Mouse (Mus musculus): ENCODE results near the gene Tmem109. TPM values are rescaled to one million over a fixed set of nuclear protein-coding genes. Genes with fewer than 3 reads are reported as not detected.

Tmem109 gene
- polyA plus RNA-seq, 1 experiment from 2014 or later: 46.0 TPM

GRCm38 (mm10) chr19:10832030-10832429, 49.8 kb downstream of the Tmem109 start:
- H3K4me1 ChIP-seq: no peaks in the 10 kb centered on the region
- no peak overlapping the region for H3K4me3 ChIP-seq
- no peaks in the 10 kb centered on the region for H3K27me3 ChIP-seq
- no peaks in the 10 kb centered on the region for H3K9me3 ChIP-seq (replicated peaks)
- no peak for ATAC-seq (ENCODE audit: low FRiP score)
- no peak overlapping the region for H3K27ac ChIP-seq
- no peaks in the 10 kb centered on the region for H3K36me3 ChIP-seq
- no peak overlapping the region for H3K4me2 ChIP-seq (replicated peaks)
- H3K9ac ChIP-seq: no peak overlapping the region
- 85% methylated on average over 3 of the region's 3 CpGs for WGBS

- H3K36me3 ChIP-seq: no peaks in the 10 kb centered on the region
- H3K4me2 ChIP-seq (replicated peaks): no peak overlapping the region
- no peaks in the 10 kb centered on the region for H3K27me3 ChIP-seq
- H3K9ac ChIP-seq: no peak overlapping the region
- no peak overlapping the region for H3K4me3 ChIP-seq
- WGBS: 8% methylated on average over 5 of the region's 5 CpGs
- no peaks in the 10 kb centered on the region for H3K4me1 ChIP-seq
- H3K27ac ChIP-seq: no peak overlapping the region
- ATAC-seq (ENCODE audit: low FRiP score): no peak
- H3K9me3 ChIP-seq (replicated peaks): no peaks in the 10 kb centered on the region
Observed at GRCm38 (mm10) chr19:10831424-10831823, 50.4 kb downstream of the Tmem109 start.

GRCm38 (mm10) chr19:10829436-10830175, 52.2 kb downstream of the Tmem109 start, which contains the start of gene Cd6:
Gene Cd6 (minus strand): TSS chr19:10830058.
- H3K27me3 ChIP-seq: no peaks in the 10 kb centered on the region
- H3K9ac ChIP-seq: no peak within 1 kb of the TSS
- H3K4me3 ChIP-seq: no peak within 1 kb of the TSS
- no peaks in the 10 kb centered on the region for H3K9me3 ChIP-seq (replicated peaks)
- no peaks in the 10 kb centered on the region for H3K36me3 ChIP-seq
- 91% methylated on average over 16 of the region's 16 CpGs for WGBS
- no peaks in the 10 kb centered on the region for H3K4me1 ChIP-seq
- no peak within 1 kb of the TSS for H3K27ac ChIP-seq
- ATAC-seq (ENCODE audit: low FRiP score): no peak
- no peak within 1 kb of the TSS for H3K4me2 ChIP-seq (replicated peaks)

- Histone ChIP-seq H3K9ac (no peak overlapping the region), H3K4me1 (no peaks in the 10 kb centered on the region), H3K27ac (no peak overlapping the region), H3K27me3 (no peaks in the 10 kb centered on the region), H3K4me2 (replicated peaks) (no peak overlapping the region), H3K4me3 (no peak overlapping the region), H3K9me3 (replicated peaks) (no peaks in the 10 kb centered on the region), H3K36me3 (no peaks in the 10 kb centered on the region)
- no peak for ATAC-seq (ENCODE audit: low FRiP score)
- WGBS: 94% methylated on average over 5 of the region's 5 CpGs
Observed at GRCm38 (mm10) chr19:10828321-10828720, 53.5 kb downstream of the Tmem109 start.

GRCm38 (mm10) chr19:10824061-10824460, 57.7 kb downstream of the Tmem109 start:
- Histone ChIP-seq H3K9me3 (replicated peaks) (no peaks in the 10 kb centered on the region), H3K4me2 (replicated peaks) (no peak overlapping the region), H3K4me3 (no peak overlapping the region), H3K27me3 (no peaks in the 10 kb centered on the region), H3K36me3 (no peaks in the 10 kb centered on the region), H3K4me1 (no peaks in the 10 kb centered on the region), H3K27ac (no peak overlapping the region), H3K9ac (no peak overlapping the region)
- ATAC-seq (ENCODE audit: low FRiP score): no peak
- whole genome bisulfite sequencing: 87% methylated on average over 7 of the region's 7 CpGs

- Histone ChIP-seq H3K4me2 (replicated peaks) (no peak overlapping the region), H3K27me3 (no peaks in the 10 kb centered on the region), H3K4me3 (no peak overlapping the region), H3K27ac (no peak overlapping the region), H3K9me3 (replicated peaks) (no peaks in the 10 kb centered on the region), H3K9ac (no peak overlapping the region), H3K36me3 (no peaks in the 10 kb centered on the region), H3K4me1 (no peaks in the 10 kb centered on the region)
- no peak for ATAC-seq (ENCODE audit: low FRiP score)
- WGBS: 91% methylated on average over 4 of the region's 4 CpGs
Observed at GRCm38 (mm10) chr19:10822534-10822933, 59.3 kb downstream of the Tmem109 start.

- no peak overlapping the region for H3K4me2 ChIP-seq (replicated peaks)
- H3K9me3 ChIP-seq (replicated peaks): no peaks in the 10 kb centered on the region
- H3K27ac ChIP-seq: no peak overlapping the region
- no peaks in the 10 kb centered on the region for H3K27me3 ChIP-seq
- H3K9ac ChIP-seq: no peak overlapping the region
- no peaks in the 10 kb centered on the region for H3K4me1 ChIP-seq
- no peaks in the 10 kb centered on the region for H3K36me3 ChIP-seq
- ATAC-seq (ENCODE audit: low FRiP score): no peak
- no peak overlapping the region for H3K4me3 ChIP-seq
- 54% methylated on average over 7 of the region's 7 CpGs for WGBS
Observed at GRCm38 (mm10) chr19:10821319-10821718, 60.5 kb downstream of the Tmem109 start.

Other genes starting within 250 kb of the Tmem109 start
- 0.48 and 0.74 TPM in 2 replicates for gene Vwce, start 247.8 kb downstream of the Tmem109 start, polyA plus RNA-seq (2016; fragmentation: Nextera tagmentation; extraction: Ambion mirVana)
- gene Pga5, start 203.9 kb downstream of the Tmem109 start, polyA plus RNA-seq (2016; fragmentation: Nextera tagmentation; extraction: Ambion mirVana): not detected in 2 replicates
- 36.6 and 37.5 TPM in 2 replicates for gene Vps37c, start 193.3 kb downstream of the Tmem109 start, polyA plus RNA-seq (2016; fragmentation: Nextera tagmentation; extraction: Ambion mirVana)
- gene Cd5, start 143.0 kb downstream of the Tmem109 start, polyA plus RNA-seq (2016; fragmentation: Nextera tagmentation; extraction: Ambion mirVana): 0.17 and 0.31 TPM in 2 replicates
- gene Cd6, start 51.9 kb downstream of the Tmem109 start, polyA plus RNA-seq (2016; fragmentation: Nextera tagmentation; extraction: Ambion mirVana): not detected in 2 replicates
- 0.26 and 0.51 TPM in 2 replicates for gene Slc15a3, start 42.3 kb downstream of the Tmem109 start, polyA plus RNA-seq (2016; fragmentation: Nextera tagmentation; extraction: Ambion mirVana)
- 147 and 151 TPM in 2 replicates for gene Tmem132a, start 12.1 kb downstream of the Tmem109 start, polyA plus RNA-seq (2016; fragmentation: Nextera tagmentation; extraction: Ambion mirVana)
- gene Prpf19, start 13.2 kb upstream of the Tmem109 start, polyA plus RNA-seq (2016; fragmentation: Nextera tagmentation; extraction: Ambion mirVana): 37.3 and 37.7 TPM in 2 replicates
- not detected in 2 replicates for gene Zp1, start 38.6 kb upstream of the Tmem109 start, polyA plus RNA-seq (2016; fragmentation: Nextera tagmentation; extraction: Ambion mirVana)
- 0.09 and 0.10 TPM in 2 replicates for gene Ptgdr2, start 55.2 kb upstream of the Tmem109 start, polyA plus RNA-seq (2016; fragmentation: Nextera tagmentation; extraction: Ambion mirVana)
- gene Ccdc86, start 67.3 kb upstream of the Tmem109 start, polyA plus RNA-seq (2016; fragmentation: Nextera tagmentation; extraction: Ambion mirVana): 21.5 and 21.7 TPM in 2 replicates
- not detected in 2 replicates for gene Ms4a10, start 92.7 kb upstream of the Tmem109 start, polyA plus RNA-seq (2016; fragmentation: Nextera tagmentation; extraction: Ambion mirVana)
- gene Ms4a15, start 111.2 kb upstream of the Tmem109 start, polyA plus RNA-seq (2016; fragmentation: Nextera tagmentation; extraction: Ambion mirVana): not detected in 2 replicates
- not detected in 2 replicates for gene Ms4a18, start 136.0 kb upstream of the Tmem109 start, polyA plus RNA-seq (2016; fragmentation: Nextera tagmentation; extraction: Ambion mirVana)
- not detected in 2 replicates for gene Ms4a8a, start 199.1 kb upstream of the Tmem109 start, polyA plus RNA-seq (2016; fragmentation: Nextera tagmentation; extraction: Ambion mirVana)
- not detected in 2 replicates for gene 1700017D01Rik, start 248.9 kb upstream of the Tmem109 start, polyA plus RNA-seq (2016; fragmentation: Nextera tagmentation; extraction: Ambion mirVana)

All from hindbrain, embryonic 12.5 days (tissue).